Mouse (Mus musculus): ENCODE measurements around the gene Clec18a. TPM values are rescaled to one million over a fixed set of nuclear protein-coding genes. Genes with fewer than 3 reads are reported as not detected.

Clec18a gene
- polyA plus RNA-seq, 1 experiment from 2014 or later = 76.6 TPM

GRCm38 (mm10) chr8:111034276-111034675, 58.0 kb downstream of the Clec18a start:
- peaks cover 14% of the 10 kb centered on the region for H3K36me3 ChIP-seq (ENCODE audit: insufficient read depth, low read length)
- peak overlapping the region; percentile 75 for H3K4me3 ChIP-seq (replicated peaks; ENCODE audit: low read depth, low read length)
- peak overlapping the region; percentile 77 for H3K9ac ChIP-seq (ENCODE audit: low read depth, low read length)
- TF ChIP-seq CTCF (IDR thresholded peaks at IDR 0.05; ENCODE audit: low read depth) = no peak
- no peaks in the 10 kb centered on the region for H3K9me3 ChIP-seq (replicated peaks; ENCODE audit: low read length)
- H3K27me3 ChIP-seq (ENCODE audit: insufficient read depth, low read length) = no peaks in the 10 kb centered on the region
- H3K4me2 ChIP-seq (ENCODE audit: low read length) = peak overlapping the region; percentile 79
- H3K27ac ChIP-seq = peak overlapping the region; percentile 83
- ATAC-seq (replicated peaks; ENCODE audit: low FRiP score, low read depth) (0 out of 2 replicates have a peak, but pooled peaks have one; percentile 2), DNase-seq (ENCODE audit: low spot score) (no peak)
- no peaks in the 10 kb centered on the region; the same call in 1 of the 2 replicates for H3K4me1 ChIP-seq (replicated peaks; ENCODE audit: insufficient read depth, low read length)
- WGBS = 18% methylated on average over 12 of the region's 12 CpGs

- Histone ChIP-seq H3K27ac (peak overlapping the region; percentile 83), H3K9me3 (replicated peaks; ENCODE audit: low read length) (no peaks in the 10 kb centered on the region), H3K4me2 (ENCODE audit: low read length) (peak overlapping the region; percentile 79), H3K4me3 (replicated peaks; ENCODE audit: low read depth, low read length) (peak overlapping the region; percentile 75), H3K9ac (ENCODE audit: low read depth, low read length) (peak overlapping the region; percentile 77), H3K4me1 (replicated peaks; ENCODE audit: insufficient read depth, low read length) (no peaks in the 10 kb centered on the region; the same call in 1 of the 2 replicates), H3K36me3 (ENCODE audit: insufficient read depth, low read length) (peaks cover 8% of the 10 kb centered on the region; the same call in 1 of the 2 replicates), H3K27me3 (ENCODE audit: insufficient read depth, low read length) (no peaks in the 10 kb centered on the region)
- peak; percentile 100 for DNase-seq (ENCODE audit: low spot score)
- no peak for TF ChIP-seq CTCF (IDR thresholded peaks at IDR 0.05; ENCODE audit: low read depth)
- ATAC-seq (replicated peaks; ENCODE audit: low FRiP score, low read depth) = peak; percentile 99
- WGBS = 8% methylated on average over 37 of the region's 37 CpGs
Measured at GRCm38 (mm10) chr8:111033482-111034215, 58.6 kb downstream of the Clec18a start.

GRCm38 (mm10) chr8:111032916-111033315, 59.3 kb downstream of the Clec18a start, which contains the start of gene Aars:
Gene Aars (plus strand): TSS chr8:111033144.
- no peak for ATAC-seq (replicated peaks; ENCODE audit: low FRiP score, low read depth)

GRCm38 (mm10) chr8:111031572-111031971, 60.7 kb downstream of the Clec18a start, which contains the start of gene Ddx19b:
Gene Ddx19b (minus strand): TSS chr8:111031751.
- H3K27me3 ChIP-seq (ENCODE audit: insufficient read depth, low read length) = no peaks in the 10 kb centered on the region
- H3K4me3 ChIP-seq (replicated peaks; ENCODE audit: low read depth, low read length) = no peak within 1 kb of the TSS
- no peaks in the 10 kb centered on the region for H3K9me3 ChIP-seq (replicated peaks; ENCODE audit: low read length)
- DNase-seq (ENCODE audit: low spot score) = no peak
- no peak for ATAC-seq (replicated peaks; ENCODE audit: low FRiP score, low read depth)
- WGBS = 95% methylated on average over 19 of the region's 19 CpGs
- H3K4me1 ChIP-seq (replicated peaks; ENCODE audit: insufficient read depth, low read length) = no peaks in the 10 kb centered on the region; the same call in 1 of the 2 replicates
- TF ChIP-seq CTCF (IDR thresholded peaks at IDR 0.05; ENCODE audit: low read depth) = no peak
- H3K4me2 ChIP-seq (ENCODE audit: low read length) = no peak within 1 kb of the TSS
- no peaks in the 10 kb centered on the region for H3K36me3 ChIP-seq (ENCODE audit: insufficient read depth, low read length)
- no peak within 1 kb of the TSS for H3K9ac ChIP-seq (ENCODE audit: low read depth, low read length)
- H3K27ac ChIP-seq = no peak within 1 kb of the TSS

More at GRCm38 (mm10) chr8:111032916-111033315, 59.3 kb downstream of the Clec18a start, which contains the start of gene Aars:
- H3K27ac ChIP-seq = peak within 1 kb of the TSS; percentile 83
- H3K9me3 ChIP-seq (replicated peaks; ENCODE audit: low read length) = no peaks in the 10 kb centered on the region
- 0 out of 2 replicates have a peak, but pooled peaks cover 6% of the 10 kb centered on the region for H3K36me3 ChIP-seq (ENCODE audit: insufficient read depth, low read length)
- WGBS = 98% methylated on average over 7 of the region's 7 CpGs
- peak within 1 kb of the TSS; percentile 77 for H3K9ac ChIP-seq (ENCODE audit: low read depth, low read length)
- no peak for DNase-seq (ENCODE audit: low spot score)
- H3K4me3 ChIP-seq (replicated peaks; ENCODE audit: low read depth, low read length) = peak within 1 kb of the TSS; percentile 75
- no peaks in the 10 kb centered on the region; the same call in 1 of the 2 replicates for H3K4me1 ChIP-seq (replicated peaks; ENCODE audit: insufficient read depth, low read length)
- no peak for TF ChIP-seq CTCF (IDR thresholded peaks at IDR 0.05; ENCODE audit: low read depth)
- peak within 1 kb of the TSS; percentile 79 for H3K4me2 ChIP-seq (ENCODE audit: low read length)
- H3K27me3 ChIP-seq (ENCODE audit: insufficient read depth, low read length) = no peaks in the 10 kb centered on the region

GRCm38 (mm10) chr8:111030045-111030444, 62.2 kb downstream of the Clec18a start:
- no peak overlapping the region for H3K9ac ChIP-seq (ENCODE audit: low read depth, low read length)
- H3K9me3 ChIP-seq (replicated peaks; ENCODE audit: low read length) = no peaks in the 10 kb centered on the region
- no peaks in the 10 kb centered on the region for H3K36me3 ChIP-seq (ENCODE audit: insufficient read depth, low read length)
- 80% methylated on average over 6 of the region's 6 CpGs for WGBS
- no peak overlapping the region for H3K4me2 ChIP-seq (ENCODE audit: low read length)
- H3K27ac ChIP-seq = no peak overlapping the region
- no peak for TF ChIP-seq CTCF (IDR thresholded peaks at IDR 0.05; ENCODE audit: low read depth)
- H3K4me3 ChIP-seq (replicated peaks; ENCODE audit: low read depth, low read length) = no peak overlapping the region
- ATAC-seq (replicated peaks; ENCODE audit: low FRiP score, low read depth) = no peak
- H3K4me1 ChIP-seq (replicated peaks; ENCODE audit: insufficient read depth, low read length) = no peaks in the 10 kb centered on the region; the same call in 1 of the 2 replicates
- no peaks in the 10 kb centered on the region for H3K27me3 ChIP-seq (ENCODE audit: insufficient read depth, low read length)
- DNase-seq (ENCODE audit: low spot score) = no peak

- ATAC-seq (replicated peaks; ENCODE audit: low FRiP score, low read depth) = no peak
- DNase-seq (ENCODE audit: low spot score) = no peak
- Histone ChIP-seq H3K9ac (ENCODE audit: low read depth, low read length) (no peak overlapping the region), H3K4me2 (ENCODE audit: low read length) (no peak overlapping the region), H3K27me3 (ENCODE audit: insufficient read depth, low read length) (no peaks in the 10 kb centered on the region), H3K27ac (no peak overlapping the region), H3K36me3 (ENCODE audit: insufficient read depth, low read length) (no peaks in the 10 kb centered on the region), H3K4me3 (replicated peaks; ENCODE audit: low read depth, low read length) (no peak overlapping the region), H3K4me1 (replicated peaks; ENCODE audit: insufficient read depth, low read length) (no peaks in the 10 kb centered on the region), H3K9me3 (replicated peaks; ENCODE audit: low read length) (no peaks in the 10 kb centered on the region)
- TF ChIP-seq CTCF (IDR thresholded peaks at IDR 0.05; ENCODE audit: low read depth) = no peak
- WGBS = 49% methylated on average over 4 of the region's 4 CpGs
Measured at GRCm38 (mm10) chr8:111029589-111029988, 62.6 kb downstream of the Clec18a start.
